Mouse (Mus musculus) olfactory bulb, adult 2 months (tissue): ENCODE results near the gene Galnt12. TPM values are rescaled to one million over a fixed set of nuclear protein-coding genes. Genes with fewer than 3 reads are reported as not detected.

Experiments used
- H3K27ac ChIP-seq: fragments of 200-500 bp; 2 replicates; pipeline ENCODE4 v1.5.1; 2012; ENCODE audit warnings: low read depth, low read length; ENCODE audit not compliant: insufficient read depth
- H3K4me1 ChIP-seq: fragments of 200-500 bp; 2 replicates; pipeline ENCODE4 v1.6.1; 2012; ENCODE audit warnings: low read length; ENCODE audit not compliant: control insufficient read depth, insufficient read depth
- H3K4me3 ChIP-seq: fragments of 200-500 bp; 2 replicates; pipeline ENCODE4 v1.5.1; 2012; ENCODE audit warnings: mild to moderate bottlenecking, low read depth, low read length, moderate library complexity; ENCODE audit not compliant: insufficient read depth
- CTCF ChIP-seq: fragments of 200-500 bp; IDR thresholded peaks from 2 replicates; pipeline ENCODE4 v1.5.1; 2012; ENCODE audit warnings: low read depth, mild to moderate bottlenecking, low read length, moderate library complexity; ENCODE audit not compliant: insufficient read depth
- POLR2A ChIP-seq: fragments of 200-500 bp; IDR thresholded peaks from 2 replicates; pipeline ENCODE4 v1.6.1; 2012; ENCODE audit warnings: mild to moderate bottlenecking, low read depth, low read length, moderate library complexity; ENCODE audit not compliant: insufficient read depth
- WGBS: fragments of 180-500 bp; shearing (Covaris S2); methylation state at CpG from one replicate; pipeline ENCODE4 v1.1.7; 2018; 5-methylcytosine and 5-hydroxymethylcytosine counted together
- polyA plus RNA-seq: library from polyadenylated mRNA; stranded (reverse); fragments of >200 nt; gene quantifications from 2 replicates; pipeline ENCODE4 v1.2.4, GENCODE M21; 2012; ENCODE audit warnings: low replicate concordance; ENCODE audit not compliant: missing spikeins, insufficient read depth, insufficient read length

The Galnt12 gene
- polyA plus RNA-seq, 1 experiment, result not detected

DNA sequence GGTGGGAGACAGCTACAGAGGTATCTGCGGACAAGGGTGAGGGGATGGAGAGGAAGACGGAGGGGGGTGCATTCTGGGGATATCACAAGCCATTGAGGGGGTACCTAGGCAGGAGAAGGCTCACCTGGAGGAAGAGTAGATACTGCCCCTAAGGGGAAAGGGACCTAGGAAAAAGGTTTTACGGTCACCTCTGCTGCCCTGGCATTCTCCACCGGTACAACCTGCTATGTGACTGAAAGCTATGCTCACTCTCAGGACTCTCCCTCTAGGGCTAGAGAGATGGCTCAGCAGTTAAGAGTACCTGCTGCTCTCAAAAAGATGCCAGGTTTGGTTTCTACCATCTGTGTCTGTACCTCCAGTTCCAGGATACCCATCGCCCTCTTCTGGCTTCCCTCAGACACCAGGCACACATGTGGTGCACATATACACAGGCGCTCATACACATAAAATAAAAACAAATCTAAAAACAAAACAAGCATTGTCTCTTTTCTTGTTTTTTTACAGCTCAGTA is 36.1 kb upstream of the Galnt12 start:
- Histone ChIP-seq H3K4me1 (peaks cover 11% of the 10 kb centered on the region; the same call in 1 of the 2 replicates), H3K4me3 (no peak overlapping the region), H3K27ac (no peak overlapping the region)
- TF ChIP-seq POLR2A (no peak), CTCF (no peak)
- WGBS, result 98% methylated on average over 6 of the region's 6 CpGs

GRCm38 (mm10) chr4:47056791-47057509 is 34.8 kb upstream of the Galnt12 start, which contains the start of gene Anks6:
TSS of gene Anks6 (minus strand) at chr4:47057427.
- TF ChIP-seq POLR2A (0 out of 2 replicates have a peak, but pooled peaks have one; percentile 43), CTCF (no peak)
- WGBS, result under 1% methylated on average over 84 of the region's 86 CpGs
- no peak within 1 kb of the TSS for H3K27ac ChIP-seq
- H3K4me3 ChIP-seq, result peak within 1 kb of the TSS; percentile 81
- peaks cover 6% of the 10 kb centered on the region; the same call in 1 of the 2 replicates for H3K4me1 ChIP-seq

- Histone ChIP-seq H3K4me1 (peaks cover 6% of the 10 kb centered on the region; the same call in 1 of the 2 replicates), H3K27ac (no peak overlapping the region), H3K4me3 (peak overlapping the region; percentile 81)
- no peak for TF ChIP-seq POLR2A
- TF ChIP-seq CTCF, result no peak
- 34% methylated on average over 25 of the region's 25 CpGs for WGBS
These were observed 34.0 kb upstream of the Galnt12 start for GRCm38 (mm10) chr4:47057510-47058325.

GRCm38 (mm10) chr4:47060900-47061299 is 30.8 kb upstream of the Galnt12 start:
- no peak overlapping the region for H3K27ac ChIP-seq
- no peak overlapping the region for H3K4me3 ChIP-seq
- WGBS, result 50% methylated on average over 1 of the region's 1 CpGs
- peaks cover 4% of the 10 kb centered on the region; the same call in 1 of the 2 replicates for H3K4me1 ChIP-seq
- TF ChIP-seq CTCF (no peak), POLR2A (no peak)

DNA sequence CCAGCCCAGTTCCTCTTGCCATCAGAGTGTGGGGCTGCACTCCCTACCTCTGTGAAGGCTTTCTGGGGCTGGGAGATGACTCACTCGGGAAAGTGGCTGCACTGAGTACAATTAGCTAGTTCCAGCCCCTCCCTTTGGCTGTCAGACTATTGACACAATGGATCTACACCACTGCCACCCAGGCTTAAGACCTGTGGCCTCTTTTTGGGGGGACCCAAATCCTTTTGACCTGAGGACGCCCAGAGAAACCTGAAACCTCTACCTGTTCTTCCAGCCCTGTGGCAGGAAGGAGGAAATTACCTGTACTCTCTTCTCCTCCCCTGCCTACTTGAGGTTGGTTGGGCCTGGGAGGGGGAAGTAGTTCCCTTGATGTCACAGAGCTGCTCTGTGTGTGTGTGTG is 16.7 kb upstream of the Galnt12 start:
- no peak for TF ChIP-seq POLR2A
- TF ChIP-seq CTCF, result no peak
- WGBS, result 38% methylated on average over 2 of the region's 2 CpGs

DNA sequence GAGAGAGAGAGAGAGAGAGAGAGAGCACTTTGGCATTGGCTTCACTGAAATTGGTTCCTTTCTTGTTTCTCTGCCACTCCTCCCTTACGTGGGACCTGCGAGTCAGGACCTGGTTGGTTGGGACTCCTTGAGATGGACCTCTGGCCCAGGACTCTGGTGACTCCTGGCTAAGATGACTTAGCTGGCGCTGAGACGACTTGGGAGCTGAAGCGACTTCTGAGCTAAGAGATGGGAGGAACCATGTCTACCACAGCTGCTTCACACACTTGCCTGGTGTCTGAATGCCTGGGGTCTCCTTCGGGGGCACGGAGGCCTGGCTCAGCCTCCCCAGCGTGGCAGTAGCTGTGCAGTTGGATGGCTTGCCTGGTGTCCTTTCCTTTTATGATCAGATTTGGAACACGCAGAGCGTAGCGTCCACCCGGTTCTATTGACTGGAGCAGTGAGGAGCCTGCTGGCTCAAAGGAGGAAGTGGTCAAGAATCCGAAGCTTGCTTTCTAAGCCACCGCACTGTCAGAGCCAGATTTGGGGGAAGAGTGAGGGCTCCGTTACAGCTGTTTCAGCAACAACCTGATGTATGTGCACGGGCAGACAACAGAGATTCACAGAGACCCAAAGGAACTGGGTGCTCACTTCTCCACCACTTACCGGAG is 11.6 kb upstream of the Galnt12 start:
- peaks cover 1% of the 10 kb centered on the region; the same call in 1 of the 2 replicates for H3K4me1 ChIP-seq
- H3K4me3 ChIP-seq, result no peak overlapping the region
- no peak for TF ChIP-seq POLR2A
- no peak for TF ChIP-seq CTCF
- 93% methylated on average over 17 of the region's 17 CpGs for WGBS
- no peak overlapping the region for H3K27ac ChIP-seq

More for the DNA sequence above, 16.7 kb upstream of the Galnt12 start:
- Histone ChIP-seq H3K27ac (no peak overlapping the region), H3K4me1 (peaks cover 5% of the 10 kb centered on the region; the same call in 1 of the 2 replicates), H3K4me3 (no peak overlapping the region)

DNA sequence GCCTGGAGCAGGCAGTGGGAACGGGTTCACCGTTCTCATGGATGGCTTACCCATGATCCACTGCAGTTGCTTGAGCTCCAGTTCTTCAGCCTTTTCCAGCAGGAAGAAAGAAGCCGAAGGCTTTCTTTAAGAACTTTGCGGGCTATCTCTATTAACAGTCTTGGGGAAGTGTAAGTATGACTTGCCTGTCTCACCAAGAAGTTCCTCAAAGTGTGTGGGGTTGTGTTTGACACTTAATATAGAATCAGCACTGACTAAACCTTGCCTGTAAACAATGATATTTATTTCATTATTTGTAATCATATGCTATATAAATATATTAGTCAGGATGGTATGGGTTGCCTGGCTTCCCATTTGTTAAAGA is 11.1 kb upstream of the Galnt12 start:
- no peak overlapping the region for H3K27ac ChIP-seq
- 95% methylated on average over 4 of the region's 4 CpGs for WGBS
- no peaks in the 10 kb centered on the region for H3K4me1 ChIP-seq
- TF ChIP-seq POLR2A, result no peak
- TF ChIP-seq CTCF, result no peak
- H3K4me3 ChIP-seq, result no peak overlapping the region

GRCm38 (mm10) chr4:47083824-47084223 is 7.9 kb upstream of the Galnt12 start:
- H3K4me3 ChIP-seq, result no peak overlapping the region
- no peak overlapping the region for H3K27ac ChIP-seq
- TF ChIP-seq CTCF, result no peak
- H3K4me1 ChIP-seq, result no peaks in the 10 kb centered on the region
- WGBS, result 94% methylated on average over 7 of the region's 7 CpGs

GRCm38 (mm10) chr4:47088671-47089070 is 3.0 kb upstream of the Galnt12 start:
- H3K4me3 ChIP-seq, result no peak overlapping the region
- peaks cover 4% of the 10 kb centered on the region for H3K4me1 ChIP-seq
- TF ChIP-seq POLR2A, result no peak
- no peak for TF ChIP-seq CTCF
- H3K27ac ChIP-seq, result no peak overlapping the region
- WGBS, result 89% methylated on average over 7 of the region's 7 CpGs
